Mouse (Mus musculus) brain, embryonic 18.5 days (tissue): Measurements from ENCODE around the gene Mdga1.

ENCODE experiments used
- DNase-seq: peaks from one replicate; pipeline ENCODE4 v3.0.0-alpha.2; 2012; ENCODE audit warnings: low read depth, low spot score

Gene Mdga1

DNA sequence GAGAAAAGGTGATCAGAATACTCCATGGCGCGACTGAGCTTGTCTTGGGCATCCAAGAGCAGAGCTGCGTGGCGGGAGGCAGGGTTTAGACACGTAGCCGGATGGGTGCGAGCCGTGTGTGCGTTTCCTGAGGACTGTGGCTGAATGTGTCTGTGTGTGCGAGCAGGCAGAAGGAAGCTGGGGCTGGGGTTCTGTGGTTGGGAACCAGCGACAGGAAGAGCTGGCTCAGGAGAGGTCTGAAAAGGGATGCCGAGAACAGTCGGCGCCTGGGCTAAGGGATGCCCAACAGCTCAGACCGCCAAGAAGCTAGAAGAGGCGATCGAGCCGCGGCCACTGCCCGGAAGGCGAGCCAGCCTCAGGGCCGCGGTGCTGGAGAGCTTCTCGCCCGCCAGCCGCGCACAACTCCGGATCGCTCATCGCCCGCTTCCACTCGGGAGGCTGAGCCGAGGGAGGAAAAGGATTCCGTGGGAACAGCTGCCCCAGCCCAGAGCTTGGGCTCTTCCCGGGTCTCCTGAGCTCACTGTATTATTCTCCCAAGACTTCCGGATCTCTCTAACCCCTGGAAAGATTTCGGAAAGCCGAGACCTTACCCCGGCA, 83.1 kb downstream of the Mdga1 start:
- DNase-seq, result no peak

DNA sequence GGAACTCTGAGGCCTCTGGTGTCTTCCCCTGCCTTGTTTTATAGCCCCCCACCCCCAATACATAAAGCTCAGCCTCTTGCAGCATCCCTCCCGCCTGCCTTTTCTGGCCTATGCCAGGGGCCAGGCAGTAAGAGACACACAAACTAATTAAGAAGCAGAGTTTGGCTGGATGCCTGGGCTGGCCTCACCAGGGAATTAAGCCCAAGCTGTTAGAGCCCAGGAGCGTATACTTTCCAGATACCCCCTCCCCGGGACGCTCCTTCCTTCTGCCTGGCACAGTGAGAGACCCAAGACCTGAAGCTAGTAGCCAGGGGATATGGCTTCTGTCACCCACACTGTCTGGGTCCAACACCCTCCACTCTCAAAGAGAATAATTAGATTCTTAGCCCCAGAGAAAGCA, 83.8 kb downstream of the Mdga1 start:
- no peak for DNase-seq

DNA sequence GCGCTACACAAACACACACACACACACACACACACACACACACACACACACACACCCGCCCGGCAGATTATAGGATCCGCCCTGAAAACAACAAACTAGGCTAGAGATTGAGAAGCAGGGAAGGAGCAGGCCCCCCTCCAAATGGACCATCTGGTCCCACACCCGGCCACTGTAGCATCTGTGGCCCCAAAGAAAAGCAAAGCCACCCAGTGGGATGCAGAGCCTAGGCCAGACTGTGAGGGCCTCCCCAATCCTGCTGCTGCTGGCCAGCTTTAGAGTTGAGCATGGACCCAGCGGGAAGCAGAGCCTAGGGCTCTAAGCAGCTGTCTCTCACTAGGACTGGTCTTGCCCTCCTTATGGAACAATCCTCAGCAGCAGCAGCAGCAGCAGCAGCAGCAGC, 85.3 kb downstream of the Mdga1 start:
- DNase-seq, result no peak

DNA sequence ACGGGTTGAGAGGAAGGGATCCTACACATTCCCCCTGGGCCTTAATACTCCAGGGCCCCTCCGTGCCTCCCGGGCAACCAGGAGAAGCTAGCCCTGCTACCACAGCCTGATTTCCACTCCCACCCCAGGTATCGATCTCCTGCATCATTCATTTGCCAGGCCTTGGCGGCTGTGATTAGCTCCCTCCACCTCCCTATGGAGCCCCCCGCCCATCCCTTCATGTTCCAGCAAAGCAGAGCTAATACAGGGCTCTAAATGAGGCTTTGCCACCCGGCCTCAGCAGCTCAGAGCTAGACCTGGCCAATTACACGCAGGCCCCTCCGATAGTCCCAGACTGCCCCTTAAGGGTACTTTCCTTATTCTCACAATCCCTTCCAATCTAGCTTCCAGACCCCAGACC, 86.5 kb downstream of the Mdga1 start:
- DNase-seq, result no peak

GRCm38 (mm10) chr17:29882885-29883284, 87.0 kb downstream of the Mdga1 start:
- DNase-seq, result no peak

- no peak for DNase-seq
Observed at GRCm38 (mm10) chr17:29880251-29880650, 89.6 kb downstream of the Mdga1 start.

- DNase-seq, result no peak
Observed at GRCm38 (mm10) chr17:29878990-29879389, 90.9 kb downstream of the Mdga1 start.

DNA sequence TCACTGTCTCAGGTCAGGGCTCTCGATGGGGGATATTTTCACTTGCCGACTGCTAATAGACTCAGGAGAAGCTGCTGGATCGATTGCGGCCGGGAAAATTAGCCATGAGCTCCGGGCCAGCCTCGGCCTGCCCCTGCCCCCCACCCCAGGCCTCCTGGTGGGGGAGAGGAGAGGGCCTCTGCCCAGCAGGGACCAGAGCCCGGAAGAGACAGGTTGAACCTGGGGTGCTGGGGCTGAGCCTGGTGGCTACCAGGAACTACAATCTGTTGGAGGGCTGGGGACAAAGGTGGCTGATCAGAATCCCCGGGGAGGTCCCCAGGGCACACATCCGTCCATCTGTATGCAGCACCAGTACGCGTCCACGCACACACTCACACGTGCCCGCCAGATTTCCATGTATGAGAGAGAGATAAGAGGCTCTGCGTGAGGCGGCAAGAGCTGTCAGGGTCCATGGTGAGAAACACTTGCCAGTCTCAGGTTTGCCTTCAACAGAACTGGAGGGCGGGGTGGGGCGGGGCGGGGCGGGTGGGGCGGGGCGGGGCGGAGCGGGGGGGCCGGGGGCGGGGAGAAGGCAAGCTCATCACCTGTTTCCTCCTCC, 95.7 kb downstream of the Mdga1 start:
- no peak for DNase-seq

DNA sequence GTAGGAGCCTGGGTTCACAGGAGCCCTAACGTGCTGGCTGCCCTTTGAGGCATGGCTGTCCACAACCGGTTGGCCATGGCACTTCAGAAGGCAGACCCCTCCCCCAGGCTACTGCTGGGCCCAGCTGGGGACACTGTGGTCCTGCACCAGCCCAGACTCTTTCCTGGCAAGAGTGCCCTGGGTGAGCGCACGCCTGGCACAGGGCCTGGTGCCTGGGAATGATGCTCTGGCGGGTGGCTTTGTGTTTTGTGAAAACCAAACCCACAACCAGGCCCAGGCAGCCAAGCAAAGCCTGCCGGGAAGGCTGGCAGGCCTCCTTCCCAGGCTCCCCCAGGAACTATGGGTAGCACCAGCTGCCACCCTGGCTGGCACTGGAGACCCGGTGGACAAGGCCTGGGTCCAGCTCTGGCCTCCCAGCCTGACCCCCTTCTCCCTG, 96.3 kb downstream of the Mdga1 start:
- peak; percentile 70 for DNase-seq

DNA sequence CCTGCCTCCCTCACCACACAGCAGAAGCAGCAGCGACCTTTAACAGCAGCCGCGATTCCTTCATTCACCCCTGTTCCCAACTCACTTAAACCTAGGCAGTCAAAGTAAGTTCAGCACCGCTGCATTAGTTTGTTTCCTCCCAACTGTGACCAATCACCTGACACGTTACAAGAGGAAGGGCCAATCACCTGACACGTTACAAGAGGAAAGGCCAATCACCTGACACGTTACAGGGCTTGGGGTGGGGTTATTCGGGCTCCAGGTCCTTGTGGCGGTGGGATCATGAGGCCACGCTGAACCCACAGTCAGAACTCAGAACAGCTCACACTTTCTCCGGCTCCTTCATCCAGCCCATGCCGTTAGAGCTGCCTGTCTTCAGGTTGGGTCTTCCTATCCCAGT, 99.6 kb downstream of the Mdga1 start:
- DNase-seq, result no peak

- no peak for DNase-seq
Observed at GRCm38 (mm10) chr17:29865914-29866313, 104.0 kb downstream of the Mdga1 start.

DNA sequence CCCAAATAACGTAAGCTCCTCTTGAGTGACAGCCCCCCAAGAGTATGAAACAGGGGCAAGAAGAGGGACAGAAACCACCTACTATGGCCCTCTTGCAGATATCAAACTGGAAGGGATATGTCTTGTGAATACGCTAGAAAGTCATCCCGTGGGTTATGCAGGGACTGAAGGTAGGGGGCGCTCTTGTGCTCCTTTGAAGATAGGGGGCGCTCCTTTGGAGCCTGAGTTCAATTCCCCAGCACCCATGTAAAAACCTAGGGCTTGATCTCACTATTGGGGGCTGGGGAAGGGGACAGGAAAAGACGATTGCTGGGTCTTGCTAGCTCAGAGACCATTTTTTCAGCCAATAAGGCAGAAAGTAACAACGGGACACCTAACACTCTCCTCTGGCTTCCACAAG, 105.4 kb downstream of the Mdga1 start:
- DNase-seq, result no peak

DNA sequence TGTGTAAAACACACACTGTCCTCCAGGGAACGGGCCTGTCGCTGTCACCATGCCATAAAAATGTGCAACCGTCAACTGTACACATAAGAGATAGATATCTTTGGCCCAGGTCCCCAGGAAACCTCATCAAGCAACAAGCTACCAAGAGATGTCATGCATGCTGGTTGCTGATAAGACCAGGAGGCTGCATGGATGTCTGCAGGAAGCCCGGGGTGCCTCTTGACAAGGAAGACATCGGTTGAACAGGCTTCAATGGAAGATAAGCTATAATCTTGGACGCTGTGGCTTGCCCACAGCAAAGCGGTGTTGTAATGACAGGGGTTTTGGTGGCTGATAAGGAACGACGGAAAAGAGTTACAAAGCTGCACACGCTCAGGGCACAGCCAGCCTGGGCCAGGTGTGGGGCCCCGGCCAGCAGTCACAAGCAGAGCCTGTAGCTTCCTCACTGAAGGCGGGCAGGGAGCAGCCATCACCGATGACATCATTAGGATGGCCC, 110.1 kb downstream of the Mdga1 start:
- no peak for DNase-seq

GRCm38 (mm10) chr17:29858764-29859163, 111.1 kb downstream of the Mdga1 start:
- no peak for DNase-seq

- DNase-seq, result no peak
Observed at GRCm38 (mm10) chr17:29855702-29856580, 113.9 kb downstream of the Mdga1 start.

DNA sequence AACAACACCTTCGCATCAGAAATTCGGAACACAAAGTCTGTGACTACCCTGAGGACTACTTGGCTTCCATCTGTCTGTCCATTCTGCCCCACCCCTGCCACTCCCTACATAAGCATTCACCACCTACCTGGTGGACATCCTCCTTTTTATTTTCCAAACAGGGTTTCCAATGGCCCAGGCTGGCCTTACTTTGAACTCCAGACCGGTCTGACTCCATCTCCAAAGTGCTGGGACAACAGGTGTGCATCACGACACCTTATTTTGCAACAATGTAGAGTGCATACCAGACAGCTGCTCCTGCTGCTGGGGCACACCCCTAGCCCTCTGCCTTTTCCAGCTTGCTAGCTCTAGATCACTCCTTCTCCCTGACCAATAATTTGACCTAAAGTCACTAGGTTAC, 115.1 kb downstream of the Mdga1 start:
- no peak for DNase-seq

GRCm38 (mm10) chr17:29854388-29854787, 115.5 kb downstream of the Mdga1 start:
- no peak for DNase-seq

DNA sequence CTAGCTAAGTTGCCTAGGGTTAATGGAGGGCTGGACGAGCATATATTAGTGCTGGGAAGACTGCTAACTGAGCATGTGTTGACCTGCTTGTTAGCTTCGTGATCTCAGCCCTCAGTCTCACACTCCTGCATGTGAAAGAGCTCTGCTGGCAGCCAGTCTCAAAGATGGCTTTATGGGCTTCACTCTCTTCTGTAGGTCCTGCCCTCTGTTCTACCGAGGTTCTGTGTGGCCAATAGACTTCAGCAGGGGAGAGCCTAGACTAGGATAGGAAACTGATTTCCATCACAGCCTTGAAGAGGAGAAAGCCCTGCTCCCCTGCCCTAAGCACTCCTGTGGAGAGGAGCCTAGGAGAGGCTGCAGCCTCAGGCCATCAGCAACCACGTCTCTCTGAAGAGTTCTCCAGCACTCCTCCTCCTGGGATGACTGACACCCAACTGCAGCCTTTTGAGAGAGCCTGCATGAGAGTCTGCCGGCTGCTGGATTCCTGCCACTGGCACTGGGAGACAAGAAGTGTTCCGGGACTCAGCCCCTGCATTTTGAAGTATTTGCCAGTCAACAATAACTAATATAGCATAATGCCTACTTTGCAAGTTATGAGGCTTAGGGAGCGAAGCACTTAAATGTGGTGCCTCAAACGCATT, 116.9 kb downstream of the Mdga1 start:
- DNase-seq, result no peak

DNA sequence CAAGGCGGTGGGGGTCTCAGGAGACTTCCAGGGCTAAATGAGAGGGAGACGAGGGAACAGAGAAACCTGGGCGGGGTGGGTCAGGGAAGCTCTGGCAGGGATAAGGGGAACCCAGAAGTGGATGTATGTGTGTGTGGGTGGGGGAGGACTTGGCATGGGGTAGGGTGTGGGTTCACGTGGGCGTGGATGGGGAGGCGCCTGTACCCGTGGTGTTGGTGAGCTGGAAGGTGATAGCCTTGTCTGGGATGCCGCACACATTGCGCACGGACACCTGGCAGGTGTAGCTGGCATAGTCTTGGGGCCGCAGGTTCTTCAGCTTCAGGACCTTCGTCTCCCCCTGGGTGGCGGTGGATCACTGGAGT, 120.5 kb downstream of the Mdga1 start:
- DNase-seq, result no peak

DNA sequence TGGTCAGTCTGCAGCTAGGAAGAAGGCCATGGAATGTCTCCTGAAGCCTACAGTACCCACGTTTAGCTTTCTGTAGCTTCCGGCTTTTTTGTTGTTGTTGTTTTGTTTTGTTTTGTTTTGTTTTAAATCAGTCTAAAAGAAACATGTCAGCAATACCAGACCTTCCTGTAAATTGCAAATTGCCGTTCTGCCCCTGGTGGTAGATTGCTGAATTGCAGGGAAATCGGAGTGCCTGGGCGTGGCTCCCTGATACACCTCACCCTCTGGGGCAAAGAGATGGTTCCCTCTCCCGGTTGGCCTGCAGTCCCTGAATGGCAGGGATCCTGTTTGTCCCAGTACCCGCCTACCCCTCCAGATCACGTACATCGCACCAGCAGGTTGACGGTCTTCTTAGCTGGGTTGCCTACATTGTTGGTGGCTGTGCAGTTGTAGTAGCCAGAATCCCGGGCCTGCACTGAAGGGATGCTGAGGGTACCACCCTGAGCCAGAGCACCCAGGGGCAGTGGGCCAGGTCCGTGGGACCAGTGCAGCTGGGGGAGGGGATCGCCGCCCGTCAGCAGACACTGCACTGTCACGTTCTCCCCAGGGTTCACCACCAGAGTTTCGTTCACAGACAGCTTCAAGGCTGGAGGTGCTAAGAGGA, 121.0 kb downstream of the Mdga1 start:
- DNase-seq, result no peak

DNA sequence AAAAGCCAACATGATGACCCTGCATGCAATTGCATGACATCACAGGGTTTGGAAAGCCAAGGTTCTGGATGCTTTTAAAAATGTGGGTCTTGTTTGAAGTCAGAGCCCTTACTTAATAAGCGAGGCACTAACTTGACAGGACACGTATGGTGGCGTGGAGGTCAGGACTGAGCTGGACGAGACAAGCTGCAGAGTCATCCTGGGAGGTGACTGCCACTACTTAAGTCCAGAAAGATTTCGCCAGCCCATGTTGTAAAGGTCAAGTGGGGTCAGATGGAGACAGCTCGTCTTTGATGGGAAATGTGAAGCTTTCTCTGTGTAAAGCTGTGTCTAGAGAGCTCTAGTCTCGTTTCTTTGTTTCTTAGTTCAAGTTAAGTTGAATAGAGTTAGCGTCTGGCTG, 122.6 kb downstream of the Mdga1 start:
- no peak for DNase-seq

GRCm38 (mm10) chr17:29846284-29846683, 123.6 kb downstream of the Mdga1 start:
- no peak for DNase-seq
